Mouse (Mus musculus): ENCODE measurements around the gene Amt. TPM values are rescaled to one million over a fixed set of nuclear protein-coding genes. Genes with fewer than 3 reads are reported as not detected.
"Not testable (repeated sequence)": the region's sequence is repeated elsewhere in the genome, so short reads cannot be mapped to it uniquely, and the experiment has no call there.

Gene Amt
- polyA plus RNA-seq, 1 experiment from 2014 or later: 0.96 TPM

DNA sequence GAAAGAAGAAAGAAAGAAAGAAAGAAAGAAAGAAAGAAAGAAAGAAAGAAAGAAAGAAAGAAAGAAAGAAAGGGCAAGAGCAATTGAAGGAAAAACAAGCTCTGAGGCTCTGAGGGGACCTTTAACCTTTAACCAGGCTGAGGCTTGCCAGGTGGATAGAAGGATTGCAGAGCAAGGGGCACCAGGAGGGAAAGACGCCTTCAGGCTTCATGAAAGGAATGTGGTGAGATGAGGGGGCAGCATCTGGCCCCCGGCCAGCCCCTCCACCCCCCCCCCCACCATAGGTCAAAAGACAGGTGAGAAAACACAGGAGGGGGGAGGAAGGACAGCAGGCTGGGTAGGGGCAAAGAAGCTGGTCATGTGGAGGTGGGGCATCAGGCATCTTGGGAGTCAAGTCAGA lies 24.7 kb upstream of the Amt start:
- H3K36me3 ChIP-seq (ENCODE audit: inconsistent target): no peaks in the 10 kb centered on the region
- H3K79me2 ChIP-seq (ENCODE audit: inconsistent target): no peaks in the 10 kb centered on the region
- 50% methylated on average over 2 of the region's 2 CpGs for WGBS (ENCODE audit: missing documents)
- no peak overlapping the region for H3K4me3 ChIP-seq (ENCODE audit: inconsistent target)
- H3K27ac ChIP-seq: no peak overlapping the region

DNA sequence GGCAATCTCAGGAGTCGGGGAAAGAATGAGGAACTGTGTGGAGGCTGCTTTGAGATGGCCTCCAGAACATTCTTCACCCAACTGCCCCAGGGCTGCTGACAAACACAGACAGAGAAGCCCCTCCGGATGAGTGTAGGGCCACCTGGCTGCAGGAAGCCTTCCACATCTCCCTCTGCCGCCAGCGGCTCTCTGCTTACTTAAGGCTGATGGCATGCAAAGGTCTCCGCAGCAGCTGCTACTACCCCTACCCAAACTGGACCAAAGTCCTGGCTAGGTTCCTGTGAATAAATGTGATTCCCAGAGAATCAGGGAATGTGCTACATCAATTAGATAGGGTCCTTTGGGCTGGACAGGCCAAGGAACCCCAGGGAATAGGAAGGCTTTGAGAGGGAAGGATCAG lies 24.0 kb upstream of the Amt start:
- no peaks in the 10 kb centered on the region for H3K79me2 ChIP-seq (ENCODE audit: inconsistent target)
- no peak overlapping the region for H3K4me3 ChIP-seq (ENCODE audit: inconsistent target)
- H3K27ac ChIP-seq: no peak overlapping the region
- whole genome bisulfite sequencing (ENCODE audit: missing documents): 85% methylated on average over 5 of the region's 5 CpGs
- no peaks in the 10 kb centered on the region for H3K36me3 ChIP-seq (ENCODE audit: inconsistent target)

DNA sequence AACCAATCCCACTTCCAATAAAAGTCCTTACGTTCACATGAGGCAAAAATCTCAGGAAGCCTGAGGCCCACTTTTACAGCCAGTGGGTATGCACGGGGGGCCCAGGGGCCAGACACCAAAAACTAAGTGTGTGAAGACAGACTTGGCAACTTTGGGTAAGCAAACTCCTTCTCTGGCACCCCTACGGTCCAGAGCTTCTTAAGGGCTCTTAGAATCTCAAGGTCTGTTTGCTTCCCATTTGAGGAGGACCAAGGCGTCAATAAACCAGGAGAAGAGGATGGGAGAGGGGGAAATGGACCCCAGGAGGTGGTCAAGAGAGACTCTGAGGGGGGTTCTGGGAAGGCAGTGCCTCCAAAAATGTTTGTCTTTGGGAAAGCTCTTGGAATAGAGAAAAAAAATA lies 23.2 kb upstream of the Amt start:
- Histone ChIP-seq H3K27ac (no peak overlapping the region), H3K36me3 (ENCODE audit: inconsistent target) (no peaks in the 10 kb centered on the region), H3K79me2 (ENCODE audit: inconsistent target) (no peaks in the 10 kb centered on the region), H3K4me3 (ENCODE audit: inconsistent target) (no peak overlapping the region)
- WGBS (ENCODE audit: missing documents): 93% methylated on average over 4 of the region's 4 CpGs

DNA sequence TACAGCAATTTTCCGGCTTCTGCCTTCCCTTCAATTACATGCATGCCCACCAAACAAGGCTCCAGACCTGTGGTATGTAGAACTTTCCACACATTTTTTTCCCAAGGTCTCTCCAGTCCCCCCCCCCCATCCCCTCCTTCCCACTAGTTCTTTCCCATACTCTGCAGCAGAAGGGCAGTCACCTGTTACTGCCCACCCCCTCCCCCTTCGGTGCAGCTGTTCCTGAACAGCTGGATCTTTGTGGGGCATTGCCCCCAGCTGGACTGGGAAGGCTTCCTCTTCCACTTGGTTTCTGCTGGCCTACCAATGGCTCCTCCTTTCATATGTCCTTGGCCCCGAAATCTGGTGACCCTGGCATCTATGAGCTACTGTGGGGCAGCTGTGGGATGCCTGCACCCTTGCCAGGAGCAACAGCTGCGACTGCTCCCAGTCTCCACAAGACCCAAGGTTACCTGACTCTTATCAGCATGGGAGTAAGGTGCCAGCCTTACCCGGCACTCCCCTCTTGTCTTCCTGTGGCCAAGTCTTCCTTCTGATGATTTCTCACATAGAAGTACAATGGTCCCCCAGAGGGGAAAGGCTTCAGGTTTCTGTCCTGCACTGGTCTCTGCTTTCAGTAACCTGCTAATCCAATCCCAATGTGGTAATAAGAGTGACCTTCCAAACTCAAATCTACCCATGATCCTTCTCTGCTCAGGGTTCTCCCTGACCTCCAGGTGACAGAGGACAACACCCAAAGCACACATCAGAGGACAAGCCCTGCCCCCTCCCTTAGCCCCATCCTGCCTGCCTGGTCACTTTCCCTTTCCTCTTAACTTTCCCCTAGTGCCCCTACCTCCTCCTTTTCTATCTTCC lies 21.9 kb upstream of the Amt start:
- 90% methylated on average over 5 of the region's 5 CpGs for WGBS (ENCODE audit: missing documents)
- no peaks in the 10 kb centered on the region for H3K36me3 ChIP-seq (ENCODE audit: inconsistent target)
- no peak overlapping the region for H3K27ac ChIP-seq
- no peaks in the 10 kb centered on the region for H3K79me2 ChIP-seq (ENCODE audit: inconsistent target)
- no peak overlapping the region for H3K4me3 ChIP-seq (ENCODE audit: inconsistent target)

DNA sequence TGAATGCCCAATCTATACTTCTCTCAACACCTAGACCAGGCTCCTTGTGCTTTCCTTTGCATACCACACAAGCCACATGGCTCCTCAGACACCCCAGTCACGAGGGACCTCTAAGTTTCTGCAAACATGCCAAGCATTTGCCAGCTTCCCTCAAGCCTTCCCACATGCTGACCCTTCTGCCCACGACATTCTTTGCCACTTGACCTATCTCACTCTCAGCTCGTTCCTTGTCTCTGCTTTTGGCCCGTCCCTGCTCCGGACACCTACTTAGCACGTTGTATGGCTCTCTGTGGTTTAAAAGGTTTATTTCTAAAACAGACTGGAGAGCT lies 21.4 kb upstream of the Amt start:
- Histone ChIP-seq H3K36me3 (ENCODE audit: inconsistent target) (no peaks in the 10 kb centered on the region), H3K27ac (no peak overlapping the region), H3K4me3 (ENCODE audit: inconsistent target) (no peak overlapping the region), H3K79me2 (ENCODE audit: inconsistent target) (no peaks in the 10 kb centered on the region)
- WGBS (ENCODE audit: missing documents): 72% methylated on average over 6 of the region's 6 CpGs

DNA sequence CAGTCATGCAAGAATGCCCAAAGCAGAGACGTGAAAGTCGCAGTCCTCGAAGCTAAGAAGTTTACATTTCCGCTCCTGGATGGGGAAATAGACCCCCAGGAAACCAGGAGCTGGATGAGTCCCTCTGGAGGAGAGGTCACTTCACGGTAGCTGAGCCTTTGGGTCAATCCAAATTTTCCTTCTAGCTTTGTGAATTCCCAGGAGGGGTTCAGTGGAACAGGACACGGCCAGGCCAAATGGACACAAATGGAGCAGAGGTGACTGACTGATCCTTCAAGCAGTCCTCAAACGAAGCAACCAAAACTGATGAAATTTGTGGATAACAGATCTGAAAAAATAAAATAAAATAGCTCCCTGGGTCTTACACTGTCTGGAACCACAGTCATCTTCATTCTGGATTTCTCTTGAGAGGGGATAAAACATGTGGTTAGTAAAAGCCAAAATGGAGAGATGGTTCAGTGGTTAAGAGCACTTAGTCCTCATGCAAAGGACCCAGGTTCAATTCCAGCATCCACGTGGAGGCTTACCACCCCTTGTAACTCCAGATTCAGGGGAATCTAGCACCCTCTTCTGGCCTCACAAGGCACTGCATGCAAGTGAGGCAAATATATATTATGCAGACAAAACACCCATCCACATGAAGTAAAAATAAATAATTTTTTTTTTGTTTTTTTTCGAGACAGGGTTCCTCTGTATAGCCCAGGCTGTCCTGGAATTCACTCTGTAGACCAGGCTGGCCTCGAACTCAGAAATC lies 17.8 kb upstream of the Amt start:
- Histone ChIP-seq H3K27ac (no peak overlapping the region), H3K36me3 (ENCODE audit: inconsistent target) (no peaks in the 10 kb centered on the region), H3K79me2 (ENCODE audit: inconsistent target) (no peaks in the 10 kb centered on the region), H3K4me3 (ENCODE audit: inconsistent target) (no peak overlapping the region)
- 81% methylated on average over 10 of the region's 10 CpGs for WGBS (ENCODE audit: missing documents)

DNA sequence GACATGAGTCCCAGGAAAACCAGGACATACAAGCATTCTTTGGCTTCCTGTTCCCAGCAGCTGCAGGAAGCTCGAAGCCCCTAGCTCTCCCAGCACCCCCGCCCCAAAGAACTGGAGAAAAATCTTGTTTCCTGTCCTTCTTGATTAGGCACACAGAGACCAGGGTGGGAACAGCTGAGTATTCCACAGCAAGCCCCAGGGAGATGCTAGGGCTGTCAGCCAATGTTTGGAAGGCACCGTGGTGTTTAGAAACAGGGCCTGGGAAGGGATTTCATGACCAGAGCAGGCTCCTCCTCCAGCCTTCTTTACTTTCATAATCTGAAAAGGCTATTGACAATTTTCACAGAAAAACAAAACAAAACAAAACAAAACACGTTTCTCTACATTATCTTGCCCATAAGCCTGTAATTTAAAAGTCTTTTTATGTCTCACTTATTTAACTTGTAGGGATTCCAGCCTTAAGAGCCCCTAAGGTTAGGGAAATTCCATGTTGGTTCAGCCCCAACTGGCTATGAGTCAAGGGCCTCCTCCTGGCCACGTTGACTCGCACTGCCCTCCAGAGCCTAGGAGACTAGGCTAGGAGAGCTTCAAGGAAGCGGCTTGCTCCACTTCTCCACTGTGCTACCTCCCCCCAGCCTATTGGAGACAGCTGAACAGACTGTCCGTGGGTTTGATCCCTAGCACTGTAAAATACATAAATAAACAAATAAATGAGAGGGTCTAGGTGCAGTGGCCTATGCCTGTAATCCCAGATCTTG lies 16.4 kb upstream of the Amt start:
- Histone ChIP-seq H3K4me3 (ENCODE audit: inconsistent target) (no peak overlapping the region), H3K36me3 (ENCODE audit: inconsistent target) (no peaks in the 10 kb centered on the region), H3K79me2 (ENCODE audit: inconsistent target) (no peaks in the 10 kb centered on the region), H3K27ac (no peak overlapping the region)
- WGBS (ENCODE audit: missing documents): 56% methylated on average over 8 of the region's 8 CpGs

DNA sequence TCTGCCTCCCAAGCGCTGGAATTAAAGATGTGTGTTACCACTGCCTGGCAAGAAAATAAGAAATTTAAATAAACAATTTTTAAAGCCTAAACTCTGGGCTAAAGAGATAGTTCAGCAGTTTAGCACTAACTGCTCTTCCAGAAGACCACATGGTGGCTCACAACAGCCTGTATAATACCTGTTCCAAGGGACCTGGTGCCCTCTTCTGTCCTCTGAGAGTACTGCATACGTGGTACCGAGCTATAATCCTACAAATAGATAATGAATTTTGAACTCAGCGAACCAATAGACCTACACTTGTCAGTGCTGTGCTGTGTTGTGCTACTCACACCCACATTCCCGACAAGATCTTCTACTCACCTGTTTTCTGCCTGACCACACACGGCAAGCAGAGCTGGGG lies 12.2 kb upstream of the Amt start:
- 18% methylated on average over 6 of the region's 6 CpGs for WGBS (ENCODE audit: missing documents)
- Histone ChIP-seq H3K27ac (no peak overlapping the region), H3K79me2 (ENCODE audit: inconsistent target) (no peaks in the 10 kb centered on the region), H3K4me3 (ENCODE audit: inconsistent target) (no peak overlapping the region), H3K36me3 (ENCODE audit: inconsistent target) (no peaks in the 10 kb centered on the region)

DNA sequence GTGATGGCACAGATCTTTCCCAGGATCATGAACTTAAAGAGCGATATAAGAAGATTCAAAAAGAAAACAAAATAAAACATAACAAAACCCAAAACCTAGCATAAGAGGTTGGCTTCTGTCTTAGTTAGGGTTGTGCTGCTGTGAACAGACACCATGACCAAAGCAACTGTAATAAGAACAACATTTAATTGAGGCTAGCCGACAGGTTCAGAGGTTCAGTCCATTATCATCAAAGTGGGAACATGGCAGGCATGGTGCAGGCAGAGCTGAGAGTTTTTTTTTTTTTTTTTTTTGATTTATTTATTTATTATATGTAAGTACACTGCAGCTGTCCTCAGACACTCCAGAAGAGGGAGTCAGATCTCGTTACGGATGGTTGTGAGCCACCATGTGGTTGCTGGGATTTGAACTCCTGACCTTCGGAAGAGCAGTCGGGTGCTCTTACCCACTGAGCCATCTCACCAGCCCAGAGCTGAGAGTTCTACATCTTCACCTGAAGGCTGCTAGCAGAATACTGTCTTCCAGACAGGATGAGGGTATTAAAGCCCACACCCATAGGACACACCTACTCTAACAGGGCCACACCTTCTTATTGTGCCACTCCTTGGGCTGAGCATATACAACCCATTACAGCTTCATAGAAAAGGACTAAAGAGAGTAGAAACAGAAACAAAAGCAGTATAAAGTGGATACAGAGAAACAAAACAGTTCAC lies 9.0 kb upstream of the Amt start:
- H3K36me3 ChIP-seq (ENCODE audit: inconsistent target); H3K4me3 ChIP-seq (ENCODE audit: inconsistent target); H3K79me2 ChIP-seq (ENCODE audit: inconsistent target); H3K27ac ChIP-seq: not testable (repeated sequence)
- WGBS (ENCODE audit: missing documents): 86% methylated on average over 4 of the region's 6 CpGs

DNA sequence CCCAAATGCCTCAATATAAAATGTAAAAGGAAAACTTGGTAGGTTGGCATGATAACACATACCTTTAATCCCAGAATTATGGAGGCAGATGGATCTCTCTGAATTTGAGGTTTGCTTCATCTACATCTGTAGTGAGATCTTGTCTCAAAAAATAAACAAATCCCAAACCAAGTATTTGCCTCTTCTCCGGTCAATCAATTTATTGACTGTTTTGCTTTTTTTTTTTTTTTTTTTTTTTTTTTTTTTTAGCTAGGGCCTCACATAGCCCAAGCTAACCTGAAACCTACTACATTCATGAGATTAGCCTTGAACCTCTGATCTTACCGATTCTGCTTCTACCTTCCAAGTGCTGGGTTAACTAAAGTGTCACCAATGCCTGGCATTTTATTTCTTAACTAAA lies 7.3 kb upstream of the Amt start:
- H3K4me3 ChIP-seq (ENCODE audit: inconsistent target): no peak overlapping the region
- 64% methylated on average over 1 of the region's 2 CpGs for WGBS (ENCODE audit: missing documents)
- H3K27ac ChIP-seq: no peak overlapping the region
- H3K79me2 ChIP-seq (ENCODE audit: inconsistent target): no peaks in the 10 kb centered on the region
- H3K36me3 ChIP-seq (ENCODE audit: inconsistent target): no peaks in the 10 kb centered on the region

DNA sequence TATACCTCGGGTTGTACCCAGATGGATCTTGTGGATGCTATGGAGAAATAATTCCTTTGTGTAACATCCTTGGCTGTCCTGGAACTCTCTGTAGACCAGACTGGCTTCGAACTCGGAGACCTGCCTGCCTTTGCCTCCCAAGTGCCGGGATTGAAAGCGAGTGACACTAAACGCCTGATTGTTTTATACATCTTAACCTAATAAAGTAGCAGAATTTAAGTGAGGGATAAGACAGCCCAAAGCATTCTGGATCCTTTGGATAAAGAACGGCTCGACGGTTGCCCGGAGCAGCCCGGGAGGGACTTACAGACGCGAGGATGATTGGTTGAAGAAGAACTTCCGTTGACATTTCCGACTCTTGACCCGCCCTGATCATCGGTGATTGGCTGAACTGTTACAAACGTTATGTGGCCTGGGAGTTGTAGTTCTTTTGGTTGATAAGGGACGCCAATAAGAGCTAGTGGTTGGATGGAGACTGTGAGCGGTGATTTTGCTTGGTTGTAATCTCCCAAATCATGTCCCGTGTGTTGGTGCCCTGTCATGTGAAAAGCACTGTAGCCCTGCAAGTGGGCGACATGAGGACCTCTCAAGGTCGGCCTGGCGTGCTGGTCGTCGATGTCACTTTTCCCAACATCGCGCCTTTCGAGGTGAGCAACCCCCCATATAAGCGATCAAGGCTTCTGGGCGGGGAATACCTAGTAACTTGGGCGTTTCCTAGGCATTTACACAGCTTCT lies 6.5 kb upstream of the Amt start, which contains the start of gene Nicn1:
Nicn1 (plus strand) TSS at position 414 of the 735 bp plus-strand sequence.
- Histone ChIP-seq H3K79me2 (ENCODE audit: inconsistent target) (no peaks in the 10 kb centered on the region), H3K36me3 (ENCODE audit: inconsistent target) (no peaks in the 10 kb centered on the region), H3K4me3 (ENCODE audit: inconsistent target) (peak within 1 kb of the TSS; percentile 54), H3K27ac (no peak within 1 kb of the TSS)
- WGBS (ENCODE audit: missing documents): under 1% methylated on average over 32 of the region's 32 CpGs

DNA sequence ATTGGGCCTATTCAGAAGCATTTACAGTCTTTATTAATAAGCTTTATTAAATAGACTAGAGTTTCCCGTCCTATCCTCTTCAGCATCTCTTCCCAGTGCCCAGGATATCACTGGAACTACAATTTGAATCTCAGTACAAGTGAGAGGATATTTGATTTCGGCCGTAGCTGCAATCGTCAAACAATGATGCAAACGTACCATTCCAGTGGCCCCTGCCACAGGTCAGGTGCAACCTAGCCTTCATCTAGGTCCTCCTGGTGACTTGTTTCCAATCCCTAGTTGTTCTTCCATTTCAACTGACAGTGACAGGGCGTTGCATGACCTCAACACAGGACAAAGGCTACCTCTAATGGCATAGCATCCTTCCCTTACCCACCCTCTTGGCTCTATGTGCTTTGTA lies 5.9 kb upstream of the Amt start:
- H3K27ac ChIP-seq: no peak overlapping the region
- H3K36me3 ChIP-seq (ENCODE audit: inconsistent target): no peaks in the 10 kb centered on the region
- H3K4me3 ChIP-seq (ENCODE audit: inconsistent target): peak overlapping the region; percentile 54
- H3K79me2 ChIP-seq (ENCODE audit: inconsistent target): no peaks in the 10 kb centered on the region
- 66% methylated on average over 6 of the region's 6 CpGs for WGBS (ENCODE audit: missing documents)

DNA sequence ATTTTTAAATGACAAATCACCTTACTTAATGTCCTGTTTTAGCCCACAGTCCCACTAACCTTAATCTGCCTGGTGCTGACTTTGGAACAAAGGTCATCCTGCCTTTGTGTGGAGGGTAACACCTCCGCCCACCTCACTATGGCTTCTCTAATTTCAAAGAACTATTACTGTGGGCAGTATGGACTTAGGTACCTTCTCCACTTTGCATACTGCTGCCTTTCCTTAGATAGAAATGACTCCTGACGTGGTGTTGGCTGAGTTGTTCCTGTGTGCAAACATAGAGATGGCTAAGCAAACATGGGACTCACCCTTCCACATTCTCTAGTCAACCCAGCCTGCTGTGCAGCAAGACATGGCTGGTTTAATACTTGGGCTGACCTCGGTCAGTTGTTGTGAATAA lies 5.2 kb downstream of the Amt start:
- peaks cover 10% of the 10 kb centered on the region for H3K36me3 ChIP-seq (ENCODE audit: inconsistent target)
- no peak overlapping the region for H3K4me3 ChIP-seq (ENCODE audit: inconsistent target)
- WGBS (ENCODE audit: missing documents): 96% methylated on average over 3 of the region's 3 CpGs
- no peak overlapping the region for H3K27ac ChIP-seq
- peaks cover 27% of the 10 kb centered on the region for H3K79me2 ChIP-seq (ENCODE audit: inconsistent target)

DNA sequence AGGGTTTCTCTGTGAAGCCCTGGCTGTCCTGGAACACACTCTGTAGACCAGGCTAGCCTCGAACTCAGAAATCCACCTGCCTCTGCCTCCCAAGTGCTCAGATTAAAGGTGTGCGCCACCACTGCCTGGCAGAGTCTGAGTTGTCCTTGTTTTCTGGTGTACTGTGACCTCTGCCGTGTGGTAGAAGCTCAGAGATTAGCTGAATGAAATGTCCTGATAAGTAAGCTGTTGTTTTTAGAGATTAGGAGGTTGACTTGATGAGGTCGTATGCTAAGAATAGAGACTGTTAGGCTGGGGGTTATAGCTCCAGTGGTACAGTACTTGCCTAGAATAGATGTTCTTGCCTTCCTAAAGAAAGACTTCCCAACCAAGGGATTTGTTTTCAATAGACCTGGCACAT lies 8.1 kb downstream of the Amt start:
- WGBS (ENCODE audit: missing documents): 84% methylated on average over 4 of the region's 4 CpGs
- H3K79me2 ChIP-seq (ENCODE audit: inconsistent target): peaks cover 55% of the 10 kb centered on the region
- H3K36me3 ChIP-seq (ENCODE audit: inconsistent target): peaks cover 10% of the 10 kb centered on the region
- H3K27ac ChIP-seq: peak overlapping the region; percentile 89
- H3K4me3 ChIP-seq (ENCODE audit: inconsistent target): peak overlapping the region; percentile 97

All from macrophage (primary cell).